Mouse (Mus musculus): Measurements from ENCODE around the gene Atp13a2. TPM values are rescaled to one million over a fixed set of nuclear protein-coding genes. Genes with fewer than 3 reads are reported as not detected.

The Atp13a2 gene
- polyA plus RNA-seq, 1 experiment from 2014 or later: 127 TPM

DNA sequence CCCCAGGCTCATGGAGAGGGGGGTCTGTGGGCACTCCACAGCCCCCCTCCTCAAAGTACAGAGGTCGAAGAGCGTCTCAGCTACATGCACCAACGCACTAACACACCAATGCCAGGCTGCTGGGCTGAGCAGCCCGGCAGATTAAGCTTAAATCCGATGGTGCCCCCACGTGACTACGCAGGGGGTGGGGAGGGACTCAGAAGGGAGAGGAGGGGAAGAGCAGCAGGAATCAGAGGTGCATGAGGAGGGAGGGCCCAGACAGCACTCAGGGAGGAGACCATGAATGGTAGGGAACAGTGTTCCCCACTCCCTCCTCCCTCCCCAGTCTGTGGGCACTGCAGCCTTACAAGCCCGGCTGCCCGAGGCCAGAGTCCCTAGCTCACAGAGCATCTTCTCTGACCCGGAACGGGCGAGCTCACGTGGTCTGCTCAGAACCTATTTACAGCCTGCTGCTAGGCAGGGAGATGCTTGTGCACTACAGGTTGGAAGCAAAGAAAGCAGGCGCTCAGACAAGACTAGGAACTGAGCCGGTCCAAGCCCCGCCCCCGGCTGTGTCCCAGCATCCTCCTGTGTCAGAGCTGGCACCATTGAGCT lies 67.0 kb downstream of the Atp13a2 start:
- peaks cover 28% of the 10 kb centered on the region for H3K36me3 ChIP-seq
- H3K27me3 ChIP-seq: no peaks in the 10 kb centered on the region
- no peaks in the 10 kb centered on the region for H3K9me3 ChIP-seq
- H3K27ac ChIP-seq: peak overlapping the region; percentile 89
- peak overlapping the region; percentile 55 for H3K4me2 ChIP-seq (replicated peaks)
- H3K4me1 ChIP-seq (replicated peaks): peaks cover 59% of the 10 kb centered on the region
- 7% methylated on average over 17 of the region's 17 CpGs for WGBS
- H3K4me3 ChIP-seq (replicated peaks): peak overlapping the region; percentile 21
- peak overlapping the region; percentile 58 for H3K9ac ChIP-seq (replicated peaks)
- ATAC-seq: peak; percentile 53

Other genes with a start within 250 kb of the Atp13a2 start
- gene Padi6, start 244.2 kb upstream of the Atp13a2 start, polyA plus RNA-seq (2015; fragmentation: Nextera tagmentation; extraction: Ambion mirVana): 0.08 TPM in 1 of 2 replicates, not detected in the other
- gene Padi4, start 212.6 kb upstream of the Atp13a2 start, polyA plus RNA-seq (2015; fragmentation: Nextera tagmentation; extraction: Ambion mirVana): 0.19 TPM in 2 replicates
- 0.05 TPM in 1 of 2 replicates, not detected in the other for gene Padi3, start 176.2 kb upstream of the Atp13a2 start, polyA plus RNA-seq (2015; fragmentation: Nextera tagmentation; extraction: Ambion mirVana)
- not detected in 2 replicates for gene Padi1, start 141.1 kb upstream of the Atp13a2 start, polyA plus RNA-seq (2015; fragmentation: Nextera tagmentation; extraction: Ambion mirVana)
- 0.93 TPM in 2 replicates for gene Padi2, start 80.5 kb upstream of the Atp13a2 start, polyA plus RNA-seq (2015; fragmentation: Nextera tagmentation; extraction: Ambion mirVana)
- 457 and 464 TPM in 2 replicates for gene Sdhb, start 25.7 kb upstream of the Atp13a2 start, polyA plus RNA-seq (2015; fragmentation: Nextera tagmentation; extraction: Ambion mirVana)
- 181 and 207 TPM in 2 replicates for gene Mfap2, start 23.5 kb downstream of the Atp13a2 start, polyA plus RNA-seq (2015; fragmentation: Nextera tagmentation; extraction: Ambion mirVana)
- gene Crocc, start 73.7 kb downstream of the Atp13a2 start, polyA plus RNA-seq (2015; fragmentation: Nextera tagmentation; extraction: Ambion mirVana): 6.8 and 8.8 TPM in 2 replicates
- gene Necap2, start 91.5 kb downstream of the Atp13a2 start, polyA plus RNA-seq (2015; fragmentation: Nextera tagmentation; extraction: Ambion mirVana): 47.2 and 52.3 TPM in 2 replicates
- 0.22 TPM in 1 of 2 replicates, not detected in the other for gene Spata21, start 101.5 kb downstream of the Atp13a2 start, polyA plus RNA-seq (2015; fragmentation: Nextera tagmentation; extraction: Ambion mirVana)
- gene Szrd1, start 152.9 kb downstream of the Atp13a2 start, polyA plus RNA-seq (2015; fragmentation: Nextera tagmentation; extraction: Ambion mirVana): 26.0 and 30.7 TPM in 2 replicates
- gene Fbxo42, start 161.0 kb downstream of the Atp13a2 start, polyA plus RNA-seq (2015; fragmentation: Nextera tagmentation; extraction: Ambion mirVana): 22.9 and 26.3 TPM in 2 replicates
- gene Rsg1, start 227.1 kb downstream of the Atp13a2 start, polyA plus RNA-seq (2015; fragmentation: Nextera tagmentation; extraction: Ambion mirVana): 6.4 and 8.9 TPM in 2 replicates

Data from midbrain, embryonic 13.5 days (tissue).